Mouse (Mus musculus) hindlimb bud, embryonic 11.5 days (tissue): ENCODE results near the gene Socs2.

Experiments used
- DNase-seq: peaks from one replicate; pipeline ENCODE4 v3.0.0-alpha.2; 2012; ENCODE audit warnings: low read depth, low spot score; ENCODE audit errors: extremely low spot score

Socs2 gene

DNA sequence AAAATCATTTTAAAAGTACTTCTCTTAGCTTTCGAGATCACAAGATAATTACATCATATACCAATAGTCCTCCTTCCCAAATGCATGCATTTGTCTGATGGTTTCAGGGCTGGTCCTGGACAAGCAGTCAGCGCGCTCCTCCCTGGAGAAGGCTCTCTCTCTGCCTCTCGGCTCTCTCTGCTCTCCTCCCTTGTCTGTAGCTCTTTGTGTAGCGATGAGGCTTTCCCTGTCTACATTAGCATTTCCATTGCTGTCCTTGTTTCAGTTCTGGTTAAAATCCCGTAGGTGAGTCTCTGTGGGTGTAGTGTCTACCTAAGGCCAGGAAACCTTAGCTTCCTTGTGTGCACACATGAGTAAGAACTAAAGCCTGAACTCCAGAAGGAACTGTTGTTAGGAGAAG is 62.9 kb downstream of the Socs2 start:
- DNase-seq, result no peak

DNA sequence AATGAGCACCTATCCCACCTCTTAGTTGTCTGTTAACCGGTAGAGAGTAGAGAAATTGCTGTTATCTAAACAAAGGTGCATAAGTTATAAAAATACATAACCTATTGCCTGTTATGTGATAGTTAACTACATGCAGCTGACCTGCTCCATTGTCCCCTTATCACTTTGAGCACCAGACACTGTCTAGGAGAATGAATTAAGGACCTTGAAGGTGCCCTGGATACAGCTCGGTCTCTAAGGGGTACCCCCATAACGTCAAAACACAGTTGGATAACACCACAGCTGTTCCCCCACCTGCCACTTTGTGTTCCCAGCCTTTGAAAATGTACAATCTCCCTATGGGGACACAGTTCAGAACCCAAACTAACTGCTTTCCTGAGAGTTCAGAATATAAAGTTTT is 68.5 kb downstream of the Socs2 start:
- DNase-seq, result no peak

DNA sequence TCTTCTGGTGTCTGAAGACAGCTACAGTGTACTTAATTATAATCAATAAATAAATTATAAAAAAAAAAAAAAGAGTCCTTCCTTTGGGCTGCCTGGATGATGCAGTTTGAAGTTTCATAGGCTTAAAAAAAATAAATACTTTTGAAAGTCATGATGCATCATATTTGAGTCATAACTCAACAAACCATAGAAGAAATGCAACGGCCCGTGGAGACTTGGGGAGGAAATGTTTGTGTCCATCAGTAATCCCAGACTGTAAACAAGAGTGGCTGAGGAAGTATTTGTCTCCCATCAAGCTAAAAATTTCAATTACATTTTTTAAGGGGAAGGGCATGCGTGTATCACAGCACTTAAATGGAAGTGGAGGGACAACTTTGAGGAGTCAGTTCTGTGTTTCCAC is 69.2 kb downstream of the Socs2 start:
- no peak for DNase-seq

DNA sequence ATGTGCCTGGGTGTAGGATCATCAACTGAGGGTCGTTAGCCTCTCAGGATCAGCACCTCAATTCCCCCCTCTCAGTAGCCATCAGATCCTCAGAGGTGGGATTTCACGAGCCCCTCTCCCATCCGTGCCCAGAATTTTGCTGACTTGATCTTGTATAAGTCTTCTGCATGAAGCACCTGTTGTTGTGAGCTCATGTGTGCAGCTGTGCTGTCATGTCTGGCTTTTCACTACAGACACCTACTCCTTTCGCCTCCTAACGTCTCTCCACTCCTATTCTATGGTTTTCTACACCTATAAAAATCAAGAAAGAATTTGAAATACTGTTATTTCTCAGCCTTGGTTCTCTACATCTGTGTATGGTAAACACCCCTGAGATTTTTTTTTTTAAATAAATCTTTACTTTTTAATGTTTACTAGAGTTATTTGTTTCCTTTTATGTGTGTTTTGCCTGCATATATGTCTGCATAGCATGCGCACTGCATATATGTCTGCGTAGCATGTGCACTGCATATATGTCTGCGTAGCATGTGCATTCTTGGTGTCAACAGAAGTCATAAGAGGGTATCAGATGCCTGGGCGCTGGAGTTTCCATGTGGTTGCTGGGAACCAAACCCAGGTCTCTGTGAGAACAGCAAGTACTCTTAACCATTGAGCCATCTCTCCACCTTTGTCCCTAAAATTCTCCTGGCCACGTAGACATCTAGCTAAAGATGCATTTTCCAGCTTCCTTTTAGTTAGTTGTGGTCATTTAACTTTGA is 74.0 kb downstream of the Socs2 start:
- DNase-seq, result no peak

DNA sequence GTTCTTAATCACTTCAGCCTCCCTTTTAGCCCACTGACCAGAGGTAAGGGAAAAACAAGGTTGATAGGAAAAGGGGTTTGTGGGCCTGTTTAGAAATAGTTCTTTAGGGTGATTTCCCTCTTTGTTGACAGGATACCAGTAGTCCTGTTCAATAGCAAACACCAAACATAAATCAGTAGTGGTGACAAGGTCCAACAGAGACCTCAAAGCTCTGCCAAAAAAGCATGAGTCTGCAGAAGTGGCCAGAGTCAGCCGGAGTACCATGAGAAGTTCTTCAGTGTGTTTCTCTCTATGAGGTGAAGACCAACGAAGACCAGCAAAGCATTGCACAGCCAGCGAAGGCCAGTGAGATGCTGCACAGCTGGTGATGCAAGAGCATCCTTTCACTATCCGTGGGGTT is 76.3 kb downstream of the Socs2 start:
- no peak for DNase-seq

DNA sequence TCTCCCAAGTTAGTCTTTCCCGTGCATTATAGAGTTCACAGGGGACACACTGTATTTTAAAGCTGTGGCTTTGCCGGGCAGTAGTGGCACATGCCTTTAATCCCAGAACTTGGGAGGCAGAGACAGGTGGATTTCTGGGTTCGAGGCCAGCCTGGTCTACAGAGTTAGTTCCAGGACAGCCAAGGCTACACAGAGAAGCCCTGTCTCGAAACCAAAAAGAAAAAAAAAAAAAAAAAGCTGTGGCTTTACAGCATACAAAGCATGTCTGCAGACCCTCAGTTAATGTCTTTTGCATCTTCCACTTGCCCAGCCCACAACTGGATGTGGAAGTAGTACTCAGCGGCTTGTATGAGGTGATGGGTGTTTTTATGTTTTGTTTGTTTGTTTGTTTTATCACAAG is 79.4 kb downstream of the Socs2 start:
- no peak for DNase-seq

GRCm38 (mm10) chr10:95336781-95337544 is 80.0 kb downstream of the Socs2 start:
- DNase-seq, result no peak
